Mouse (Mus musculus) layer of hippocampus, adult 8-10 months (tissue): Measurements from ENCODE around the gene Ipo13. TPM values are rescaled to one million over a fixed set of nuclear protein-coding genes. Genes with fewer than 3 reads are reported as not detected.
A peak's percentile ranks its signal among the peaks of the same experiment; 100 is the strongest.

Experiments
- DNase-seq, 2 experiments: peaks; one replicate each; pipeline ENCODE4 v3.0.0; 2022; ENCODE audit warnings: low spot score in 2 of 2
- total RNA-seq, 4 experiments: library from RNA; stranded (reverse); gene quantifications; 2 replicates each; pipeline ENCODE4 v1.2.4; 2022

Ipo13 gene
- total RNA-seq, result 100 to 1,000 TPM; 127 to 140 (median 130) TPM

DNA sequence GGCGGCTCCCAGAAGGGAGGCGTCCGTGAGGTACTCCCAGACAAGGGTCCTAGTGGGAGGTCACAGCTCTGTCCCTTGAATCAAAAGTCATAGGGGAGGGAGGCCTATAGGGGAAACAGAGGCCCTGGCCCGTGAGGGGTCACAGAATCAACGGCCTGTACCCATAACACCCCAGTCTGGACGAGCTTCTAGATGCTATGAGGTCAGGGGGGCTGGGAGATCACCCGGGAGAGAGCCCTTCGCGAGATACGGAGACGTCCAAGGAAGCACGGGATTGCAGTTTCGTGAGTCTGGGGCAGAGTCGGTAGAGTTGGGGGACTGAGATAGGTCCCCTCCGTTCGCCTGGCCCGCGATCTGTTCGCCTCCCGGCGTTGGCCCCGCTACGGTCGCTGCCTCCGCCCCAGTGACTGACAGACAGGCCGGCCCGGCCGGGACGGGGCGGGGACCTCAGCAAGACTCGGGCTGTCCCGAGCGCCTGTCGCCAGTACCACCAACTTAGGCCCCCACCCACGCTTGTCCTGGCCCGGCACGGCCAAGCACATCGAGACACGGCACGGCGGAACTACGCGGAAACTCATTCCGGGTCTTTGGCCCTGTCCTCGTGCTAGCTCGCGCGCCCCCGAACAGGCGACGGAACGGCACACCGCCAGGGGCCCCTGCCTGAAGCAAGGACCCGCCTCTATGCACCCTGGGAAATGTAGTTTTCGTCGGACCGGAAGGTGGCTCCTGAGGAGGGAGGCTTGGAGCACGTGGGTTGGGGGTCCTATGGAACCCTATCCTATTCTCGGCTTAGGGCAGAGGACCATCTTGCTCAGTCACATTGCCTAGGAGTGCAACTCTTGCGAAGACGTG, at the start of gene Ipo13:
TSS of gene Ipo13 (minus strand) at position 409 of the 852 bp plus-strand sequence.
- peak; percentile 89 to 92 for DNase-seq

DNA sequence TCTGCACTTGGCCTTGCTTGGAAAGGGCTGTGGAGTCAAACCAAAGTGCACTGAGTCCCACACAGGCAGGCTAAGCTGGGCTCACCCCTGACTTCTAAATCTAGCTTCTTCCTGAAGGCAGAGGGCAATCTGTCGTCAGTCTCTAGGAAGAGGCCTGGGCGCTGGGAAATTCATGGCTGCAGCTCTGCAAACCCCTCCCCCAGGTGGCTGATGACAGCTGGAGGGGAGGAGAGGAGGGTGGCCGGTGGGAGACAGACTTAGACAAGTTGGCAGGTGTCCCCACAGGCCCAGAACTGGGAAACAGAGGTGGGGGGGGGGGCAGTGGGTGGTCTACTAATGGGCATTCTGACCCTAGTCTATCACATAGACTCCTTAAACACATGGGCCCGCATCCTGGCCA, 42.7 kb upstream of the Ipo13 start:
- DNase-seq, result no peak

DNA sequence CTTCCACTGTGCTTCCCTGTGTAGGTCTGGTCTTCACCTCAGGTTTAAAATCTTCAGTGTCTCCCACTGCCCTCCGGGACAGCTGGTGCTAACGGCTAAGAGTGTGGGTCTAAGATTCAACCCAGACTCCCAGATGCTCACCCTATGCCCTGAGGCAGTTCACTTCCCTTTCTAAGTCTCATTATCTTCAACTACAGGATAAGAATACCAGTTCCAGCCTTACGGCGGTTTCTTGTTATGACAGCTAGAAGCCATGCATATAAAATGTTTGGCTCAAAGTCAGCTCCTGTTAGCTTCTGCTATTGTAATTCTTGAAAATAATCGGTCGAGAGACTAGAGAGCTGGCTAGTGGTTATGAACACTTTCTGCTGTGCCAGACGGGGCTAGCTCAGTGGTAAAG, 32.7 kb upstream of the Ipo13 start:
- DNase-seq, result no peak

DNA sequence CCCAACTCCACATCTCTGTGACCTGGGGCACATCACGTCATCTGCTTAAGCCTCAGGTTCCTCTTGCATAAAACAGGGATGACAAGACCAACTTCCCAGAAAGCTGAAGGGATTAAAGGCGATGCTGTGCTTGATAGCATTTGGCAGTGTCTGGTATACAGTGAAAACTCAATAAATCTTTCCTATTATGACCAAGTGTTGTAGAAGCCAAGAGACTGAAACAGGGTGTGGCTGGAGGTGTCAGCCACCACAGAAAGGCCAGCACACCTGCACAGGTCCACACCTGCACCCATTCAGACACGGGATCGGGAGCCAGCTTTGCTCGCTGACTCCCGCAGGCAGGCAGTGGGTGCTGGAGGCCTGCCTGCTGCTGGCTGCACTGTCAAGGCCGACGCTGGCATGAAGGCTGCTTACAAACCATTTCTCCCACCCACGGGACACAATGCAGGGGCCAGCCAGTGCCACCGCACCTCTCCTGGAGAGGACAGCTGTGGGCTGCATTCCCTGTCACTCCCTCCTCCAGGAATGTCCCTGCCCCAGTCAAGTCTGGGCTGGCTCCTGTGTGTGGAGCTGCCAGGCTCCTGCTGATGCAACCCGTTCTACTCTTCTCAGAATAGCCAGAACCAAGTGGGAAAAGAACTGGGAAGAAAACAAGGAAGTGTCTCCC, 32.0 kb upstream of the Ipo13 start:
- no peak for DNase-seq

DNA sequence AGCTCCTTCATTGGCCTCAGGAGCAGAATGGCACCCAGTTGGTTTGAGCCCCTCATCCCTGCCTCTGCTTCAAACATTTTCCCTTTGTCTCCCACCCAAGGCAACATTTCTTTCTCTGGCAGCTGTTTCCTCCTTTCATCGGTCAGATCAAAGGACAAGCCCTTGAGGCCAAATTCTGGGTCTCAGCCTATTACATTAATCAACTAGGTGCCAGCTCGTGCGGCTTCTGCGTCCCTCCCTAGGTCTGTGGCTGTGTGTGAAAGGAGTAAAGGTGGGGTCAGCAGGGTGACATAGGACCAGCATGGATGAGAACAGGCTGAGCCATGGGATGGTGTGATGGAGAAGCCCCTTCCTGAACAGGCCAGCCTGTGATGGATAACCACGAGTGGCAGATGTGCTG, 28.5 kb upstream of the Ipo13 start:
- DNase-seq, result no peak

DNA sequence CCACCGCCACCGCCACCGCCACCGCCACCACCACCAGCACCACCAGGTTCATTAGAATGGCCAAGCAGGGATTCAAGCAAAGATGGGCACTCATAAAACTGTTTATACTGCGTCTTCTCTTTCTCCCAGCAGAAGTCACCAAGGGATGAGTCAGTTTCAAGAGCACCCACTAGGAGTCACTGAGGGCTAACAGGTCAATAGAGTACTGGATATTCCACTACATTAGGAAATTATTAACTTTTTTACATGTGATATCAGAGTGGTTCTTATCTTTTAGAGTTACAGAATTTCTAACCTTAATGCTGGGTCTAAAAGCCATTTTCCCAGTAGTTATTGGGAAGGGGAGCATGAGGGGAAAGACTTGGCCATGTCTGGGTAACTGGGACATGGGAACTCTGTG, 22.2 kb upstream of the Ipo13 start:
- no peak for DNase-seq

DNA sequence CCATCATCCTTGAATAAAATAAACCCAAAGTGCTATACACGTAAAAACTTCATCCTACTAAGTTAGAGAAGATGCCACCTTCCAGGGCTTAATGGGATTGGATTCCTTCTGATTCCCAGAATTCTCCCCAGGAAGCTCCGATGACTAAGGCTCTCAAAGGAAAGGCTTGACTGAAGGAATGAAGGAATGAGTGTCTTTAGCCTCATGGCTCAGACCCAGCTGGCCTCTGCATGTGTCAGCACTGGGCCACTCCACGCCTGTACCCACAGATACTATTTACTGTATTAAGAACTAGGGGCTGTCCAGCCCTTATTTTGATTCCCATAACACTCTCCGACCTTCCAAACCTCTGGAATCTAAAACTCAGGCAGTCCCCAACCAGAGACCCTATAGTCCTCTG, 19.3 kb upstream of the Ipo13 start:
- DNase-seq, result no peak

DNA sequence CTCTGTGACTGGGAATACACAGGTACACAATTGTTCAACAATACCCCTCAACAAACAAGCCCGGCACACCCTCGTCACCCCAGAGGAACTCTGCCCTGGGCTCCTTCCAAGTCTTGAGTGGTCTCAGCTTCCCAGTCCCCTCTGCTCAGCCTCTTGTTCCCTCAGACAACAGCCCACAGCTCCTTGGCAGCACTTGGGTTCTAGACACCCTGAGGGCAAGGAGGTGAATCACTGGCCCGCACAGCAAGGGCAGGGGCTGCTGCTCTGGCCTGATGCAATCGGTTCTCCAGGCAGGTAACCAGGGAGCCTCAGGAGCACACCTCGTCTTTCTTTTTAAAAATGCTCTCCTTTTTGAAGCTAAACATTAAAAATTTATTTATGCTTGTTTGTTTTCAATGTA, 18.4 kb upstream of the Ipo13 start:
- DNase-seq, result no peak

DNA sequence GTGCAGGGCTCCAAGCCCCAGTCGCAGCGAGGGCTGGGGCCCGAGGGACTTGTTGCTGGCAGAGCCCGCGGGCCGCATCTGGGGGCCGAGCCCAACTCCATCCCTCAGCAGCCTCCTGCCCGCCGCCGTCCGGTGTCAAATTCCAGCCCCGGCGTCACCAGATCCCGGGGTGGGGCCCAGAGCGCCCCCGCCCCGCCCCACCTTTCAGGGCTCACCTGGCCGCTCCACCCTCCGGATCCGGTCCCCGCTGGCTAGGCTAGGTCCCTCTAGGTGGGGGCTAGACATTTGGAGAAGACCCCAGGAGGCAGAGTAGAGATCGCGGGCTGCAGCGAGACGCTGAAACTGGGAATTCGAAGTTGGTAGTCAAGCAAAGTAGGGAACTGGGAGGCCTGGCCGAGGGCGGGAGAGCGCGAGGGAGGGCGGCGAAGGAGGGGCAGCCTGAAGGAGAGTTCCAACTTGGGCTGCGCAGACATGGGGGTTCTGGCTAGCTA, 14.6 kb upstream of the Ipo13 start, which contains the start of gene Artn:
TSS of gene Artn (minus strand) at position 373 of the 491 bp plus-strand sequence.
- no peak for DNase-seq

DNA sequence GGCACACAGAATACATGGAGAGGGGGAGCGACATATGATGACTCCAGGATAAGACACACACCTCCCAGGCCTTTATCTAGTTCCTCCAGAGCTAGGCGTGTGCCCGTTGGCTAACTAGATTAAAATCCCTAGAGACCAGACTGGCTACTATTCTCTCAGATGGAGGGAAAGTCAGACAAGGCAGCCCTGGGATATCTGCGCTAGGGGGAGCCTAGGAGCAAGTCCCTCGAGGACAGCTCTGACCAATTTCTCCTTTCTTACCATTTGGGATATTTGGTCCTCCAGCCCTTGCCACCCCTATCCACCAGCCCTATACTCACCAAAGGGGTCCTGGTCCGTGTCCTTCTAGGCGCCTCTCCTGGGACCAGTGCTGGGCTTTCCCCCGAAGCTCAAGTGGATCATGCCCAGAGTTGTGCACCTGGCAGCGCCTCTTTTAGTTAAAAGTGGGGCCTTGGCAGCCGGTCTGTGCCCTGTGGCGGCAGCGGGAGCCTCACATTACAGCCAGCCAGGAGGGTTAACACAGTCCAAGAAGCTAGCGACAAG, 14.0 kb upstream of the Ipo13 start:
- DNase-seq, result no peak

DNA sequence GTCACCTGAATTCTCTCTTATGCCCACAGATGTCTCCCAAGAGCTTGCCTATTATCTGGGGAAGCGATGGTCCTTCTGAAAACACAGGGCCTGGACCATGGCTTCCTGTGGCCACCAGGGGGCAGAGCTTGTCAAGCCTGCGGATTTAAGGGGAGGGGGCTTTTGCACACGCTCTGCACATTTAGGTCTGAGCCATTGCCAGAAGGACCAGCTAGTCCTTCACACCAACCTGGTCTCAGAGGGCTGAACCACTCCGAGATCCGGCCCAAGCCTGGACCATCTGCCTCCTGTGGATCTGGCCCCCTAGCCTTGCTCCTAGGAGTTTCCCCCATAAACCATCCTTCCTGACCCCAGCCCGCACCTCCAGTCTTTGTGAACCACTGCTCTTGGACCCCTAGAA, 13.4 kb upstream of the Ipo13 start:
- no peak for DNase-seq

DNA sequence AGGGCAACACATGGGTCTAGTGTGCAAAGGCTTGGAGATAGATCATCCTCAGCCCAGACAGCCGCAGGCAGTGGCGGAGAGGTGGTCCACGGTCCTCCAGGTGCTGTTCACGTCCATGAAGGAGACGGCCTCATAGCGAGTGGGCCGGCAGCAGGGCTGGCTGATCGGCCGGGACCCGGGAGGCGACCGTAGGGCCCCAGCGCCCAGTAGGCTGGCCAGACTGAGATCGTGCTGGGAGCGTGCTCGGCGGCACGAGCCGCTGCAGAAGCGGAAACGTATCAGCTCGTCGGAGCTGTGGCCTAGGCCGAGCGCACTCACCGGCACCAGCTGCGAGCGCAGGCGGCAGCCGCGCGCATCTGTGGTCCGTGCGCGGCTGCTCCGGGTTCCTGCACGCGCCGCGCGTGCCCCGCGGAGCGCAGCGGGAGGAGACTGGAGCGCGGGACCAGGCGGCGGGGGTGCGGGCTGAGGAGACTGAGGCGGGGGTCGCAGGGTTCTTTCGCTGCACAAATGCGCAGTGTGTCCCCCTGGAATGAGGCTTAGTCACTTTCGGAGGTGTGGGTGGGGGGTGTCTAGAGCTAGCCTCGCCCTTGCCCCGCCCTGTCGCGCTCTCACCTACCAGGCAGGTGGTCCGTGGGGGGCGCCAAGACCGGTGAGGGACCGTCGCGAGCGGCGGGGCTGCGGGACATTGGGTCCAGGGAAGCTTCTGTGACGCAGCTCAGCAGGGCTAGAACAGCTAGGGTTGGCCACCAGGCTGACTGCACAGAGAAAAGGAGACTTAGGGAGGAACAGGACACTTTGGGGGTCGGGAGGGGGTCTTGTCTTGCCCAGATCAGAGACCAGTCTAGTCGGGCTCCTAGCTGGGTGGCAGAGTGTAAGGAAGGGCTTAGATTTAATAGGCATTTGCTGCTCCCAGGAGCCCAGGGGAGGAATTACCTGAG, 12.0 kb upstream of the Ipo13 start:
- DNase-seq, result no peak

DNA sequence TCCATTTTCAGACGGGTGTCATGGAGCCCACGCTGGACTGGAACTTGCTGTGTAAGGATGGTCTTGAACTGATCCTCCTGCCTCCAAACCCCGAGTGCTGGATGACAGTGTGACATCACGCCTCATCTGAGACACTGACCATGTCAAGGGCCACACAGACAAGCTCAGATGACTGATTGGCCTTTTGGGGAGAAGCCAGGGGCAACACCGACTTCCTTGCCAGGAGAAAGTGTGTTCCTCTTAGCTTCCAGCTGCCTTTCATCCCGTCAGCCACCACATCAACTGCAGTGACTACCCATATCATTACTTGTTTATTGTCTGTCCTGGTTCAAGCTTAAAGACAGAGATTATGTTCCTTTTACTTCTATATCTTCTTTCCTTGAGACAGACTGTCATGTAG, 10.1 kb upstream of the Ipo13 start:
- no peak for DNase-seq

DNA sequence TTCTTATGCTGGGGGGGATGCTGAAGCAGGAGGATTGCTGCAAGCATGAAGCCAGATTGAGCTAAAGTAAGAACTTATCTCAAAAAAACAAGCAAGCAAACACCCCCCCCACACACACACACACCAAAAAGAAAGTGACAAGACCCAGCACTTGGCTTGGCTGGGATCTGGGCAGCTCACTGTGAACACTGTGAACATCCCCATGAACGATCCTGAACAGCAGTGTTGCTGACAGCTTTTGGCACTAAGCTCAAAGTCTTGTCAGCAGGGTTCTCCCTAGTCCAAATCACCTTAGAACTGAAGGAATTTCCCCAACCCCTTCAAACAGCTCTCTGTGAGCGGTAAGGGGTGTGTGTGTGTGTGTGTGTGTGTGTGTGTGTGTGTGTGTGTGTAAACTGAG, 8.7 kb upstream of the Ipo13 start:
- no peak for DNase-seq

DNA sequence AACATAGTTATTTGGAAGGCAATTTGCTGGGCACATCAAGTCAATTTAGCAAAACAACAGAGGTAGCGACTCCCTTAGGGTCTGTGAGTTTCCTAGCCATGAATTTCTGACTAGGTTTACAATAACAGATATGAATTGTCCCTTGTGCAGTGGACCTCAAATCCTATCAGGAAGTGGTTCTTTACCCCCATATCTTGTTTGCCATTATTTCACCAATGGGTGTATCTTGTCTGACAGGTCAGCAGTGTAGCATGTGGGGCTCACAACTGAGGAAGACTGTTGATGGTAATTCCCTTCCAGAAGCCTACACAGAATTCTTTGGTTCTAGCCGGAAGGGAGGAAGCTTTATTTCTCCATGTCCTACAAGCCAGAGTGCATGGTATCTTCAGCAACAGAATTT, 6.6 kb upstream of the Ipo13 start:
- DNase-seq, result no peak

DNA sequence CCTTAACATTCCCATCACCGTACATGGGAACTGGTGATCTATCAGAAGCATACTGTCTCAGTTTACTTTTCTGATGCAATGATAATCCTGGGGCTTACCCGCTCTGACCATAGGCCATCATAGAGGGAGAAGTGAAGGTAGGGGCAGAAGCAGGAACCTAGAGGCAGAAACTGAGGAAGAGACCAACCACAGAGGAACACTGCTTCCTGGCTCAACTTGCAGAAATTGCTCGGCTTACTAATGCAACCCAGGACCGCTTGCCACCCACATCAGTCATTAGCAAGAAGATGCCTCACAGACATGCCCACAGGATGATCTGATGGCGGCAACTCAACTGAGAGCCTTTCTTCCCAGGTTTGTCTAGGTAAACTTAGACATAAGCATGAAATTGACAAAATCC, 4.0 kb upstream of the Ipo13 start:
- no peak for DNase-seq

DNA sequence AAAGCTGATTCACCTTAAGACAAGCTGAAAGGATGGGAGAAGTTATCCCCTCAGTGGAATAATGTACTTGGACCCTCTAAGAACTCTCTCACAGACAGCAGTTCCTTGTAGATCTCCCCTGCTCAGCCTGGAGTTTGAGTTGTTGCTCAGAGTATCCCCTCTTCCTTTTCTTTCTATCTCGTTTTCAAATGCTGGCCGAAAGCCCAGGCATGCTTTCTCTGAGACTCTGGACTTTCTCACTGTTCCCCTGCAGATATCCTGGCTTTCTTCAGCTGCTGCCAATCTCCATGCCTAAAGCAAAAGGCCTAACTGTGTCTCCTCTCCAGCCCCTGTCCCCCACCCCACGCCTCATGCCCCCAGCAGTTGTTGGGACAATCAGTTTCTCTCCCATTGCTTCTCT, 3.5 kb upstream of the Ipo13 start:
- no peak for DNase-seq

DNA sequence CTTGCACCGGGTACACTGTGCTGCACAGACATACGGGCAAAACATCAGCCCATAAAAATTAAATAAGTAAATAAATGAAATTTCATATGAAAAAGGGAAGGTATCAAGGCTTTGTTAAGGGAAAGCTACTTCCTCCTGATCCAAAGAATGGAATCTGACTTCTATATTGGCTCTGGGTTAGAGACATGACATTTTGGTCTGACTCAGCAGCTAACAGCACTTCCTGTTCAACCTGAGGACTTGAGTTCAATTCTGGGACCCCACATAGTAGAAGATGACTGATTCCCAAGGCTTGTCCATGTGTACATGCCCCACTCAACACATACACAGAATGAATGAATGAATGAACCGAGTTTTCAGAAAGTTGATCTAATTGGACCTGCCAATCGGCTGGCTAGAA, 3.0 kb upstream of the Ipo13 start:
- no peak for DNase-seq

DNA sequence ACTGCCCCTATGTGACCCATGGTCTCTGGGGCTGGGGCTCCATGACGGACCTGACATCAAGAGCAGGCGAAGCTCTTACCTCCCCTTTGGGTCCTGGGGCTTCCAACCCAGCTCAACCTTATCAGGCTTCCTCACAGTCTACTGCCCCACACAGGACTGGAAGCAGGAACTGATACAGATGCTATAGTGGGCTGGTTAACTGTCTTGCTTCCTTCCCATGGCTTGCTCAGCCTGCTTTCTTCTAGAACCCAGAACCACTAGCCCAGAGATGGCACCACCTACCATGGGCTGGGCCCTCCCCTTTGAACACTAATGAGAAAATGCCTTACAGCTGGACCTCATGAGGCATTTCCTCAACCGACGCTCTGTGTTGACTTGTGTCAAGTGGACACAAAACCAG, 2.6 kb upstream of the Ipo13 start:
- no peak for DNase-seq

DNA sequence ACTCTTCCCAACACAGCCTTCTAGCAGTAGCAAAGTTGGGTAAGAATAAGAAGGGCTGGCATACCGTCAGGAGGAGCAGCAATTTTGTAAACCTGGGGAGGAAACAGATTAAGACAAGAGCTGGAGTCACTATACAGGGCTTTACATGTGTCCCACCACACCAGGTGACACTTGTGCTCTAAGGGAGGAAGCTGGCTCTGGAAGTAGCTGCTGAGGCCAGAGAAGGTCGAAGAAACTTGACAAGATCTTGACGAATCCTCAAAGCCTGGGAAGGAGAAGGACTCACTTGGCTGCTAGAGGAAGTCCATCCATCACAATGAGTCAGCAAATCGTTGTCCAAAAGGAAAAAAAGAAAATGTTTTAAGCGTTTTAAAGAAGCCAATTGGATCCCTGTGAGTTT, 1.6 kb upstream of the Ipo13 start:
- no peak for DNase-seq

DNA sequence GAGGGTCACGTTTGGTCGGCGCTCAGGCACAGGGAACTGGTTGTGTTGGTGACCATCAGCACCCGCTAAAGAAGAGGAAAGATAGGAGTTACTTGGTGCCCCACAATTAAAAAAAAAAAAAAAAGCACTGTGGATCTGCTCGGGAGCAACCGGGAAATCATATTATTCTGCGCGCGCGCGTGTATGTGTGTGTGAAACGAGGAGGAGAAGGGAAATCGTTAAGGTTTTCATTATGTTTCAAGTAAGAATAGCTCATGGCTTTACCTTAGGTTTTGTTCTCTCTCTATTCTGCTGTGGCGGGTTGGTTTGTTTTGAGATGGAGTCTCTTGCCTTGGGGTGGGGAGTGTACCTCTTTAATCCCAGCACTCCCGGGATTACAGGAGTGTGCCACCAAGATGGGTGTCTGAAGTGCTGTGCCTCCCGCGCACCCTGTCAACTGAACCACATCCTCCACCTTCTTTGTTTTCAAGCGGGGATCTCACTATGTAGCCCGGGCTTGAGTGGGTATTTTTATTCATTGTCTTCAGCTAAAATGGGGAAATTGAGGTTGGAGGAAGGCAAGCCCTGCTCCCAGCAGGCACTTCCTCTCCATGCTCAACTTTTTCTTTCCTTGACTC, 798 bp upstream of the Ipo13 start:
- no peak for DNase-seq
